Mouse (Mus musculus) embryonic fibroblast, embryonic 13.5 days (primary cell): Measurements from ENCODE around the gene Ttc39a.

Experiments used
- CTCF ChIP-seq: IDR thresholded peaks from 2 replicates; pipeline ENCODE4 v1.5.1; 2011; ENCODE audit warnings: mild to moderate bottlenecking, control low read depth, low read length, moderate library complexity, borderline replicate concordance; ENCODE audit not compliant: insufficient read depth
- POLR2A ChIP-seq: IDR thresholded peaks from 2 replicates; pipeline ENCODE4 v1.6.1; 2011; ENCODE audit warnings: low read depth, mild to moderate bottlenecking, control low read depth, low read length, moderate library complexity

GRCm38 (mm10) chr4:109394314-109395074 is 11.9 kb upstream of the Ttc39a start:
- TF ChIP-seq POLR2A, result no peak
- no peak for TF ChIP-seq CTCF
